Mouse (Mus musculus) left cerebral cortex, adult 18-20 months (tissue): ENCODE results near the gene Macrod1. TPM values are rescaled to one million over a fixed set of nuclear protein-coding genes. Genes with fewer than 3 reads are reported as not detected.

ENCODE experiments used
- DNase-seq, 2 experiments: peaks; one replicate each; pipeline ENCODE4 v3.0.0; 2021 to 2022; ENCODE audit warnings: low spot score in 2 of 2, mixed read lengths in 1 of 2
- total RNA-seq, 2 experiments: library from RNA; stranded (reverse); gene quantifications; 2 replicates each; pipeline ENCODE4 v1.2.3; 2021

Macrod1 gene
- total RNA-seq, 2 experiments from 2014 or later = 15.0 to 16.6 TPM

- DNase-seq = no peak
These were observed 82.7 kb downstream of the Macrod1 start for GRCm38 (mm10) chr19:7139321-7139720.

GRCm38 (mm10) chr19:7140373-7140772 lies 83.8 kb downstream of the Macrod1 start:
- DNase-seq = peak in 1 of 2 experiments; percentile 27

- peak in 1 of 2 experiments; percentile 61 for DNase-seq
These were observed 84.3 kb downstream of the Macrod1 start for GRCm38 (mm10) chr19:7140856-7141421.

- DNase-seq = no peak
These were observed 85.8 kb downstream of the Macrod1 start for GRCm38 (mm10) chr19:7142207-7142915.

GRCm38 (mm10) chr19:7143854-7144253 lies 87.2 kb downstream of the Macrod1 start:
- peak; percentile 63 to 81 for DNase-seq

GRCm38 (mm10) chr19:7144458-7144857 lies 87.8 kb downstream of the Macrod1 start:
- no peak for DNase-seq

- DNase-seq = no peak
These were observed 89.8 kb downstream of the Macrod1 start for GRCm38 (mm10) chr19:7146376-7146775.

GRCm38 (mm10) chr19:7148096-7148495 lies 91.5 kb downstream of the Macrod1 start:
- peak; percentile 66 to 80 for DNase-seq

GRCm38 (mm10) chr19:7148541-7149085 lies 92.0 kb downstream of the Macrod1 start:
- peak in 1 of 2 experiments; percentile 63 for DNase-seq

GRCm38 (mm10) chr19:7149158-7149685 lies 92.6 kb downstream of the Macrod1 start:
- DNase-seq = no peak

GRCm38 (mm10) chr19:7151300-7151926 lies 94.8 kb downstream of the Macrod1 start:
- DNase-seq = no peak

GRCm38 (mm10) chr19:7151927-7152653 lies 95.5 kb downstream of the Macrod1 start:
- no peak for DNase-seq

- DNase-seq = no peak
These were observed 96.6 kb downstream of the Macrod1 start for GRCm38 (mm10) chr19:7153232-7153631.

- DNase-seq = no peak
These were observed 98.6 kb downstream of the Macrod1 start for GRCm38 (mm10) chr19:7155196-7155595.

- no peak for DNase-seq
These were observed 101.1 kb downstream of the Macrod1 start for GRCm38 (mm10) chr19:7157734-7158133.

GRCm38 (mm10) chr19:7160151-7160906 lies 103.7 kb downstream of the Macrod1 start:
- peak in 1 of 2 experiments; percentile 51 for DNase-seq

GRCm38 (mm10) chr19:7161064-7161463 lies 104.5 kb downstream of the Macrod1 start:
- no peak for DNase-seq

GRCm38 (mm10) chr19:7164238-7164637 lies 107.6 kb downstream of the Macrod1 start:
- peak; percentile 54 to 64 for DNase-seq

GRCm38 (mm10) chr19:7164820-7165323 lies 108.3 kb downstream of the Macrod1 start:
- DNase-seq = peak; percentile 51 to 59
